Mouse (Mus musculus): Measurements from ENCODE around the gene A3galt2.

- no peak for TF ChIP-seq CTCF (conservative IDR thresholded peaks at IDR 0.05; ENCODE audit: low read length)
- no peak for TF ChIP-seq POU5F1 (IDR thresholded peaks at IDR 0.05; ENCODE audit: borderline replicate concordance, low read length)
These were observed 32.2 kb upstream of the A3galt2 start for GRCm38 (mm10) chr4:128722932-128723331.
